Comparison of ENCODE assay signal across 11 mouse cellular contexts in the genomic region with DNA sequence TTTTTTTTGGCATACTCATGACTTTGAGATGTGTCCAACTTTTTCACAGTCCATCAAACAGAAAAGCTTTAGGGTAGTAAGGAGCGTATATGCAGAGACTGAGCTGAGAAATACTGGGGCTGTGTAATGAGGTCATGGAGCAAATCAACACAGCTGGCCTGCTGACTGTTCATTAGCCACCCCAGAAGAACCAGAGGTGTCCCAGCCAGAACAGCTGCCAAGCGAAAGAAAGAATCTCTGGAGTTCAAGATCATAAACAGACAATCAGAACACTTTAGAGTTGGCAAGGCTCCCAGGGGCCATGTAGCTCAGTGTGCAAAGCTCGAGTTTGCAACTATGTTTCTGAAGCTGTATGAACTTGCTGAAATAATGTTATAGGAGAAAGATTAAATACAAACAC. TPM values are rescaled to one million over a fixed set of nuclear protein-coding genes. Genes with fewer than 3 reads are reported as not detected.
DNase-seq lines count a peak whose midpoint lies in the region; ATAC-seq and TF ChIP-seq lines count a peak whose summit lies in the region.
"Had no signal": no experiment of that assay in that cellular context is flagged by ENCODE, and none has a peak within 500 bp of the region (broad histone marks: within the 10 kb centered on the region; RNA-seq: fewer than 3 reads in every experiment).

No protein-coding gene starts in this region.

- no peaks in the 10 kb centered on the region for H3K9me3 ChIP-seq in heart, embryonic 15.5 days (replicated peaks)
- H3K9me3 ChIP-seq: neural tube, embryonic 12.5 days had no signal

- intact Hi-C loops in left cerebral cortex, postnatal 4 days (cut with DNase I), result no loop called here

- no peaks in the 10 kb centered on the region for H3K36me3 ChIP-seq in heart, embryonic 15.5 days
- H3K36me3 ChIP-seq in thymus, adult 2 months (ENCODE audit: control insufficient read depth, insufficient read depth, low read length), result no peaks in the 10 kb centered on the region
- H3K36me3 ChIP-seq: neural tube, embryonic 12.5 days had no signal

- peak; percentile 25 to 36 for DNase-seq in cerebellum, postnatal 10 days
- no peak for DNase-seq in cerebellum, adult 2 months
- DNase-seq in left cerebral cortex, postnatal 4 days, result peak; percentile 33
- DNase-seq in left cerebral cortex, adult 18-20 months (ENCODE audit: low spot score in 2 of 2), result no peak
- peak; percentile 3 for DNase-seq in retina, adult 2 months (ENCODE audit: low read depth, low spot score)
- DNase-seq in thymus, adult 2 months, result no peak
- DNase-seq in natural killer cell, adult 2 months (ENCODE audit: low spot score in 2 of 2), result no peak
- DNase-seq: cerebellum, postnatal 36 days; thymus, adult 18-20 months had no signal

- 30% methylated on average over 3 of the region's 3 CpGs for WGBS in cerebellum, adult 2 months
- 17% methylated on average over 3 of the region's 3 CpGs for WGBS in heart, embryonic 15.5 days
- 79% methylated on average over 3 of the region's 3 CpGs for WGBS in thymus, adult 2 months

- no peak for TF ChIP-seq POLR2A in cerebellum, adult 2 months (IDR thresholded peaks at IDR 0.05; ENCODE audit: borderline replicate concordance, insufficient read depth, low read length)
- TF ChIP-seq POLR2A in thymus, adult 2 months (IDR thresholded peaks at IDR 0.05; ENCODE audit: control insufficient read depth, extremely low read depth, insufficient read depth, low read length, poor library complexity), result no peak

- no peak for TF ChIP-seq CTCF in cerebellum, adult 2 months (IDR thresholded peaks at IDR 0.05; ENCODE audit: borderline replicate concordance, insufficient read depth, low read depth, low read length)
- no peak for TF ChIP-seq CTCF in thymus, adult 2 months (IDR thresholded peaks at IDR 0.05; ENCODE audit: borderline replicate concordance, control insufficient read depth, extremely low read depth, insufficient read depth, low read length, poor library complexity)

- no peak overlapping the region for H3K4me2 ChIP-seq in heart, embryonic 15.5 days
- H3K4me2 ChIP-seq: neural tube, embryonic 12.5 days had no signal

- H3K4me3 ChIP-seq in cerebellum, adult 2 months (replicated peaks; ENCODE audit: insufficient read depth, low read depth, low read length), result no peak overlapping the region
- H3K4me3 ChIP-seq in heart, embryonic 15.5 days, result no peak overlapping the region
- no peak overlapping the region for H3K4me3 ChIP-seq in thymus, adult 2 months (ENCODE audit: control insufficient read depth, insufficient read depth, low read length)
- H3K4me3 ChIP-seq: neural tube, embryonic 12.5 days had no signal

- H3K27me3 ChIP-seq in cerebellum, adult 2 months (ENCODE audit: control insufficient read depth, insufficient read depth, low read length), result no peaks in the 10 kb centered on the region
- no peaks in the 10 kb centered on the region for H3K27me3 ChIP-seq in heart, embryonic 15.5 days
- no peaks in the 10 kb centered on the region for H3K27me3 ChIP-seq in thymus, adult 2 months (ENCODE audit: control insufficient read depth, insufficient read depth, low read length)
- H3K27me3 ChIP-seq: neural tube, embryonic 12.5 days had no signal

- H3K9ac ChIP-seq in heart, embryonic 15.5 days, result no peak overlapping the region
- H3K9ac ChIP-seq: neural tube, embryonic 12.5 days had no signal

- H3K4me1 ChIP-seq in cerebellum, adult 2 months (ENCODE audit: control insufficient read depth, insufficient read depth, low read length), result 0 out of 2 replicates have a peak, but pooled peaks cover 3% of the 10 kb centered on the region
- H3K4me1 ChIP-seq in heart, embryonic 15.5 days (replicated peaks), result 0 out of 2 replicates have a peak, but pooled peaks cover 3% of the 10 kb centered on the region
- no peaks in the 10 kb centered on the region for H3K4me1 ChIP-seq in thymus, adult 2 months (replicated peaks; ENCODE audit: control insufficient read depth, insufficient read depth, low read length)
- H3K4me1 ChIP-seq: neural tube, embryonic 12.5 days had no signal

- H3K27ac ChIP-seq in cerebellum, adult 2 months (ENCODE audit: insufficient read depth, low read length), result no peak overlapping the region
- H3K27ac ChIP-seq in heart, embryonic 15.5 days, result no peak overlapping the region
- H3K27ac ChIP-seq in thymus, adult 2 months (ENCODE audit: control insufficient read depth, insufficient read depth, low read length), result no peak overlapping the region
- H3K27ac ChIP-seq: neural tube, embryonic 12.5 days had no signal

- ATAC-seq in heart, embryonic 15.5 days (replicated peaks; ENCODE audit: insufficient number of reproducible peaks, insufficient read depth, low FRiP score, low read depth), result peak; percentile 91

RNA-seq across cellular contexts. Expression of a gene that starts 35.1 kb away (rescaled TPM):
- 2.2 TPM in 2 replicates for polyA plus RNA-seq in cerebellum, adult 2 months (2012; rRNA removed)
- 1 to 10 TPM; 1.3 to 1.5 TPM for total RNA-seq in left cerebral cortex, postnatal 4 days (2021)
- 1 to 10 TPM; 3.7 to 4.0 TPM for total RNA-seq in left cerebral cortex, adult 18-20 months (2021)
- 1.6 and 1.8 TPM in 2 replicates for polyA plus RNA-seq in heart, embryonic 15.5 days (2015; fragmentation: Nextera tagmentation; extraction: Ambion mirVana)
- 0.23 and 0.26 TPM in 2 replicates for polyA plus RNA-seq in thymus, adult 2 months (2012; rRNA removed)

Comparison
In these comparisons a context has a peak if more than half of its experiments do, and no peak if none do; other contexts are left out.
1. DNase-seq: peak in cerebellum, postnatal 10 days (2 of 2), left cerebral cortex, postnatal 4 days (single experiment) and retina, adult 2 months (single experiment); none in cerebellum, adult 2 months (0 of 2), left cerebral cortex, adult 18-20 months (0 of 2), thymus, adult 2 months (single experiment) and natural killer cell, adult 2 months (0 of 2).